Mouse (Mus musculus) liver, embryonic 11.5 days (tissue): ENCODE measurements around the gene Tnfsf12. TPM values are rescaled to one million over a fixed set of nuclear protein-coding genes. Genes with fewer than 3 reads are reported as not detected.

Experiments
- ATAC-seq: fragments of 200-750 bp; cut with Nextera tagmentation; replicated peaks from 2 replicates; pipeline ENCODE4 v1.8.0; 2017; ENCODE audit warnings: moderate number of reproducible peaks, mild to moderate bottlenecking, moderate TSS enrichment, moderate library complexity; ENCODE audit not compliant: low FRiP score
- DNase-seq: peaks from one replicate; pipeline ENCODE4 v3.0.0-alpha.2; 2017; ENCODE audit warnings: low spot score
- H3K27ac ChIP-seq: fragments of 300-500 bp; sonication (generic); 2 replicates; pipeline ENCODE4 v1.5.1; 2014; ENCODE audit warnings: mild to moderate bottlenecking, low read depth, low read length, control low read depth
- H3K27me3 ChIP-seq: fragments of 300-500 bp; sonication (generic); replicated peaks from 2 replicates; pipeline ENCODE4 v1.6.1; 2014; ENCODE audit warnings: low read length, mixed read lengths; ENCODE audit not compliant: control insufficient read depth, insufficient read depth
- H3K36me3 ChIP-seq: fragments of 300-500 bp; sonication (generic); 2 replicates; pipeline ENCODE4 v1.6.1; 2014; ENCODE audit warnings: mild to moderate bottlenecking, low read length, moderate library complexity, mixed read lengths; ENCODE audit not compliant: control insufficient read depth, insufficient read depth
- H3K4me1 ChIP-seq: fragments of 300-500 bp; sonication (generic); replicated peaks from 2 replicates; pipeline ENCODE4 v1.6.1; 2014; ENCODE audit warnings: low read length, mixed read lengths; ENCODE audit not compliant: control insufficient read depth, insufficient read depth
- H3K4me2 ChIP-seq: fragments of 300-500 bp; sonication (generic); 2 replicates; pipeline ENCODE4 v1.6.1; 2014; ENCODE audit warnings: mild to moderate bottlenecking, control low read depth, moderate library complexity
- H3K4me3 ChIP-seq: fragments of 300-500 bp; sonication (generic); 2 replicates; pipeline ENCODE4 v1.5.1; 2014; ENCODE audit warnings: low read depth, low read length, control low read depth
- H3K9ac ChIP-seq: fragments of 300-500 bp; sonication (generic); 2 replicates; pipeline ENCODE4 v1.6.1; 2014; ENCODE audit warnings: low read depth, low read length, control low read depth
- H3K9me3 ChIP-seq: fragments of 300-500 bp; sonication (generic); 2 replicates; pipeline ENCODE4 v1.6.1; 2016; ENCODE audit warnings: low read length, inconsistent platforms, mixed read lengths; ENCODE audit not compliant: control insufficient read depth
- WGBS: fragments of 180-500 bp; shearing (Covaris S2); extraction: QIAGEN DNeasy Blood & Tissue Kit; methylation state at CpG from one replicate; pipeline ENCODE4 v1.1.7; 2014; 5-methylcytosine and 5-hydroxymethylcytosine counted together
- microRNA counts: library from miRNA; unstranded; fragments of <30 nt; microRNA quantifications from one replicate; lab custom pipeline; 2015
- microRNA-seq: library from miRNA; unstranded; fragments of <30 nt; microRNA quantifications from one replicate; pipeline ENCODE4, GENCODE M21; 2017; ENCODE audit warnings: borderline number of aligned reads
- polyA plus RNA-seq: library from polyadenylated mRNA; unstranded; fragments of >200 nt; fragmentation: Nextera tagmentation; extraction: Ambion mirVana; gene quantifications from 2 replicates; pipeline ENCODE4 v1.2.1, GENCODE M21; 2014

The Tnfsf12 gene
- polyA plus RNA-seq, 1 experiment from 2014 or later = 6.0 TPM

- no peak overlapping the region for H3K9ac ChIP-seq
- no peaks in the 10 kb centered on the region for H3K27me3 ChIP-seq
- H3K27ac ChIP-seq = no peak overlapping the region; the same call in 1 of the 2 replicates
- H3K4me2 ChIP-seq = no peak overlapping the region; the same call in 1 of the 2 replicates
- WGBS = 78% methylated on average over 5 of the region's 5 CpGs
- peaks cover 40% of the 10 kb centered on the region for H3K36me3 ChIP-seq
- DNase-seq (no peak), ATAC-seq (no peak)
- peaks cover 29% of the 10 kb centered on the region for H3K4me1 ChIP-seq
- 0 out of 2 replicates have a peak overlapping the region, but pooled peaks have one; percentile 3 for H3K4me3 ChIP-seq
- no peaks in the 10 kb centered on the region for H3K9me3 ChIP-seq
Observed at GRCm38 (mm10) chr11:69656065-69656455, 39.6 kb downstream of the Tnfsf12 start.

- ATAC-seq = peak; percentile 67
- H3K27ac ChIP-seq = peak within 1 kb of the TSS; percentile 51
- H3K4me2 ChIP-seq = peak within 1 kb of the TSS; percentile 28; the same call in 1 of the 2 replicates
- H3K4me1 ChIP-seq = peaks cover 26% of the 10 kb centered on the region
- 0 out of 2 replicates have a peak within 1 kb of the TSS, but pooled peaks have one; percentile 3 for H3K4me3 ChIP-seq
- no peak within 1 kb of the TSS for H3K9ac ChIP-seq
- 37% methylated on average over 34 of the region's 34 CpGs for WGBS
- no peaks in the 10 kb centered on the region for H3K9me3 ChIP-seq
- peaks cover 46% of the 10 kb centered on the region for H3K36me3 ChIP-seq
- no peak for DNase-seq
- H3K27me3 ChIP-seq = no peaks in the 10 kb centered on the region
Observed at GRCm38 (mm10) chr11:69655264-69656064, 40.2 kb downstream of the Tnfsf12 start, which contains the start of gene Sox15. Gene Sox15 (plus strand): TSS chr11:69655314.

- H3K27ac ChIP-seq = peak overlapping the region; percentile 51
- peaks cover 53% of the 10 kb centered on the region for H3K36me3 ChIP-seq
Observed at GRCm38 (mm10) chr11:69654760-69655159, 40.9 kb downstream of the Tnfsf12 start.

GRCm38 (mm10) chr11:69653399-69653798 is 42.2 kb downstream of the Tnfsf12 start:
- Histone ChIP-seq H3K9me3 (no peaks in the 10 kb centered on the region), H3K4me1 (peaks cover 26% of the 10 kb centered on the region), H3K9ac (no peak overlapping the region), H3K4me2 (no peak overlapping the region), H3K4me3 (no peak overlapping the region), H3K27ac (no peak overlapping the region), H3K27me3 (no peaks in the 10 kb centered on the region), H3K36me3 (peaks cover 52% of the 10 kb centered on the region)
- DNase-seq (no peak), ATAC-seq (no peak)
- WGBS = 79% methylated on average over 5 of the region's 5 CpGs

More at GRCm38 (mm10) chr11:69654760-69655159, 40.9 kb downstream of the Tnfsf12 start:
- no peak overlapping the region for H3K9ac ChIP-seq
- peaks cover 26% of the 10 kb centered on the region for H3K4me1 ChIP-seq
- H3K27me3 ChIP-seq = no peaks in the 10 kb centered on the region
- H3K9me3 ChIP-seq = no peaks in the 10 kb centered on the region
- H3K4me3 ChIP-seq = no peak overlapping the region
- 42% methylated on average over 9 of the region's 9 CpGs for WGBS
- no peak overlapping the region for H3K4me2 ChIP-seq
- DNase-seq (no peak), ATAC-seq (no peak)

- no peaks in the 10 kb centered on the region for H3K4me1 ChIP-seq
- no peaks in the 10 kb centered on the region for H3K27me3 ChIP-seq
- ATAC-seq (no peak), DNase-seq (no peak)
- WGBS = 93% methylated on average over 5 of the region's 5 CpGs
- no peak overlapping the region for H3K4me2 ChIP-seq
- H3K9ac ChIP-seq = no peak overlapping the region
- H3K9me3 ChIP-seq = no peaks in the 10 kb centered on the region
- no peak overlapping the region for H3K4me3 ChIP-seq
- no peak overlapping the region for H3K27ac ChIP-seq
- H3K36me3 ChIP-seq = peaks cover 77% of the 10 kb centered on the region
Observed at GRCm38 (mm10) chr11:69645860-69646259, 49.8 kb downstream of the Tnfsf12 start.

MicroRNAs within 50 kb of the gene (microRNA counts, 519-probe panel; counts per million panel counts)
- microRNA mmu-miR-1934 (lab: Ali Mortazavi, UCI) = not detected

Small RNA genes lying within 50 kb of the gene (microRNA-seq; reads per million reads assigned to microRNA genes)
- 14.8 reads per million, percentile 27 among the genes with 10 or more reads in this experiment for gene Mir1934

Other genes starting within 250 kb of the Tnfsf12 start
- gene Dnah2, start 146.7 kb downstream of the Tnfsf12 start, polyA plus RNA-seq = 0.14 and 0.52 TPM in 2 replicates
- gene Efnb3, start 135.6 kb downstream of the Tnfsf12 start, polyA plus RNA-seq = 1.8 and 2.4 TPM in 2 replicates
- gene Wrap53, start 115.6 kb downstream of the Tnfsf12 start, polyA plus RNA-seq = 33.7 and 39.3 TPM in 2 replicates
- gene Trp53, start 115.5 kb downstream of the Tnfsf12 start, polyA plus RNA-seq = 196 and 198 TPM in 2 replicates
- gene Atp1b2, start 89.9 kb downstream of the Tnfsf12 start, polyA plus RNA-seq = 76.2 and 79.5 TPM in 2 replicates
- 42.9 and 43.8 TPM in 2 replicates for gene Shbg, start 77.9 kb downstream of the Tnfsf12 start, polyA plus RNA-seq
- 16.7 and 18.0 TPM in 2 replicates for gene Sat2, start 73.8 kb downstream of the Tnfsf12 start, polyA plus RNA-seq
- 22.8 and 26.2 TPM in 2 replicates for gene Fxr2, start 62.9 kb downstream of the Tnfsf12 start, polyA plus RNA-seq
- not detected in 2 replicates for gene Sox15, start 40.5 kb downstream of the Tnfsf12 start, polyA plus RNA-seq
- gene Mpdu1, start 33.2 kb downstream of the Tnfsf12 start, polyA plus RNA-seq = 20.7 and 24.0 TPM in 2 replicates
- gene Cd68, start 29.7 kb downstream of the Tnfsf12 start, polyA plus RNA-seq = 21.0 and 22.0 TPM in 2 replicates
- 755 and 757 TPM in 2 replicates for gene Eif4a1, start 23.4 kb downstream of the Tnfsf12 start, polyA plus RNA-seq
- 75.4 and 79.1 TPM in 2 replicates for gene Senp3, start 13.8 kb downstream of the Tnfsf12 start, polyA plus RNA-seq
- gene Tnfsf13, start 10.1 kb downstream of the Tnfsf12 start, polyA plus RNA-seq = 0.37 TPM in 1 of 2 replicates, not detected in the other
- gene Tnfsfm13, start 249 bp upstream of the Tnfsf12 start, polyA plus RNA-seq = 1.7 and 2.6 TPM in 2 replicates
- gene Polr2a, start 62.8 kb upstream of the Tnfsf12 start, polyA plus RNA-seq = 46.1 and 48.9 TPM in 2 replicates
- gene Slc35g3, start 66.1 kb upstream of the Tnfsf12 start, polyA plus RNA-seq = not detected in 2 replicates
- 0.90 and 1.0 TPM in 2 replicates for gene Zbtb4, start 70.1 kb upstream of the Tnfsf12 start, polyA plus RNA-seq
- 1.3 and 1.4 TPM in 2 replicates for gene Chrnb1, start 100.1 kb upstream of the Tnfsf12 start, polyA plus RNA-seq
- gene Fgf11, start 106.0 kb upstream of the Tnfsf12 start, polyA plus RNA-seq = 1.2 TPM in 2 replicates
- gene Tmem102, start 109.8 kb upstream of the Tnfsf12 start, polyA plus RNA-seq = 0.96 and 1.2 TPM in 2 replicates
- gene Gm39566, start 119.4 kb upstream of the Tnfsf12 start, polyA plus RNA-seq = not detected in 2 replicates
- not detected in 2 replicates for gene Spem2, start 122.6 kb upstream of the Tnfsf12 start, polyA plus RNA-seq
- gene Spem1, start 126.3 kb upstream of the Tnfsf12 start, polyA plus RNA-seq = not detected in 2 replicates
- gene Nlgn2, start 141.9 kb upstream of the Tnfsf12 start, polyA plus RNA-seq = 2.8 and 3.4 TPM in 2 replicates
- 336 and 370 TPM in 2 replicates for gene Tmem256, start 142.7 kb upstream of the Tnfsf12 start, polyA plus RNA-seq
- gene Plscr3, start 150.5 kb upstream of the Tnfsf12 start, polyA plus RNA-seq = 63.5 and 70.1 TPM in 2 replicates
- 0.57 and 0.62 TPM in 2 replicates for gene Tnk1, start 162.9 kb upstream of the Tnfsf12 start, polyA plus RNA-seq
- not detected in 2 replicates for gene Tmem95, start 182.2 kb upstream of the Tnfsf12 start, polyA plus RNA-seq
- gene Kctd11, start 185.6 kb upstream of the Tnfsf12 start, polyA plus RNA-seq = 2.3 and 3.6 TPM in 2 replicates
- gene Acap1, start 199.7 kb upstream of the Tnfsf12 start, polyA plus RNA-seq = 8.6 and 8.7 TPM in 2 replicates
- 3.2 and 4.0 TPM in 2 replicates for gene 2810408A11Rik, start 205.1 kb upstream of the Tnfsf12 start, polyA plus RNA-seq
- gene Neurl4, start 205.2 kb upstream of the Tnfsf12 start, polyA plus RNA-seq = 9.5 and 10.5 TPM in 2 replicates
- 121 and 130 TPM in 2 replicates for gene Gps2, start 218.0 kb upstream of the Tnfsf12 start, polyA plus RNA-seq
- 2,995 and 3,090 TPM in 2 replicates for gene Eif5a, start 226.1 kb upstream of the Tnfsf12 start, polyA plus RNA-seq
- 1.3 and 1.7 TPM in 2 replicates for gene Ybx2, start 239.9 kb upstream of the Tnfsf12 start, polyA plus RNA-seq